Mouse (Mus musculus) natural killer cell, adult 2 months (primary cell): ENCODE results near the gene Ints6.

ENCODE experiments used
- DNase-seq, 2 experiments: peaks; one replicate each; pipeline ENCODE4 v3.0.0; 2022; ENCODE audit warnings: low spot score in 2 of 2

The Ints6 gene

GRCm38 (mm10) chr14:62761036-62761881 lies at the start of gene Ints6:
Ints6 (minus strand) TSS chr14:62761169.
- DNase-seq: peak; percentile 98 to 99

GRCm38 (mm10) chr14:62808661-62809523 lies 47.9 kb upstream of the Ints6 start:
- DNase-seq: no peak

GRCm38 (mm10) chr14:62806921-62807320 lies 46.0 kb upstream of the Ints6 start:
- no peak for DNase-seq

- DNase-seq: no peak
These were observed 42.2 kb upstream of the Ints6 start for GRCm38 (mm10) chr14:62803204-62803603.

- no peak for DNase-seq
These were observed 39.8 kb upstream of the Ints6 start for GRCm38 (mm10) chr14:62800791-62801190.

- DNase-seq: no peak
These were observed 37.7 kb upstream of the Ints6 start for GRCm38 (mm10) chr14:62798608-62799101.

- DNase-seq: no peak
These were observed 34.8 kb upstream of the Ints6 start for GRCm38 (mm10) chr14:62795719-62796118.

- DNase-seq: no peak
These were observed 28.3 kb upstream of the Ints6 start for GRCm38 (mm10) chr14:62789282-62789681.

- DNase-seq: no peak
These were observed 22.0 kb upstream of the Ints6 start for GRCm38 (mm10) chr14:62782981-62783380.

- DNase-seq: no peak
These were observed 19.7 kb upstream of the Ints6 start for GRCm38 (mm10) chr14:62780520-62781316.

GRCm38 (mm10) chr14:62778095-62778494 lies 17.1 kb upstream of the Ints6 start:
- DNase-seq: no peak

- no peak for DNase-seq
These were observed 14.1 kb upstream of the Ints6 start for GRCm38 (mm10) chr14:62775034-62775433.

GRCm38 (mm10) chr14:62774246-62774645 lies 13.3 kb upstream of the Ints6 start:
- DNase-seq: no peak

- DNase-seq: no peak
These were observed 12.8 kb upstream of the Ints6 start for GRCm38 (mm10) chr14:62773766-62774165.

GRCm38 (mm10) chr14:62765398-62765797 lies 4.4 kb upstream of the Ints6 start:
- no peak for DNase-seq

- no peak for DNase-seq
These were observed 3.4 kb upstream of the Ints6 start for GRCm38 (mm10) chr14:62764371-62764770.

- no peak for DNase-seq
These were observed 974 bp upstream of the Ints6 start for GRCm38 (mm10) chr14:62761943-62762342.

- DNase-seq: peak in 1 of 2 experiments; percentile 59
These were observed 491 bp downstream of the Ints6 start for GRCm38 (mm10) chr14:62760321-62761035.

GRCm38 (mm10) chr14:62759771-62760320 lies 1.1 kb downstream of the Ints6 start:
- peak; percentile 71 to 75 for DNase-seq

- DNase-seq: no peak
These were observed 2.3 kb downstream of the Ints6 start for GRCm38 (mm10) chr14:62758714-62759113.
